Comparison of ENCODE assay signal across 8 mouse cellular contexts in the genomic region with DNA sequence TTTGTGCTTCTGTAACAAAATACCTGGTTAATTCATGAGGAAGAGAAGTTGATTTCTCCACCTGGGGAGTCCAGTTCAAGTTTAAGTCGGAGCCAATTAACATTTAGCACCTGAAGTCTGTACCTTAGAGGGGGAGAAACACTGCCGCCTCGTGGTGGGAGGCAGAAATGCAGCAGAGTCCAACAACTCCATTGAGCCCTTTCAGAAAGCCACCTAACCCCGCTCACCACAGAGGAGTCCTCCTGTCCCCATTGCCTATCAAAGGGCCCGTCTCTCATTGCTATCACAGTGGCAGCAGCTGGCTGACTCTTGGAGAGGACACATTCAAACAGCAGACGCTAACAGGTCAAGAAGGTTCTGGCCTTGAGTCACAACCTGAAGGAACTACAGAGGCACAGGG. TPM values are rescaled to one million over a fixed set of nuclear protein-coding genes. Genes with fewer than 3 reads are reported as not detected.
A peak's percentile ranks its signal among the peaks of the same experiment; 100 is the strongest.
DNase-seq lines count a peak whose midpoint lies in the region; ATAC-seq lines count a peak whose summit lies in the region.

No protein-coding gene starts in this region.

- intact Hi-C loops in heart, postnatal 36 days (cut with DNase I), result loop anchor here (2.0 kb wide), 1 partner anchor 354 kb away; no protein-coding TSS in a partner anchor

- H3K4me1 ChIP-seq in forebrain, embryonic 10.5 days, result no peaks in the 10 kb centered on the region
- H3K4me1 ChIP-seq in forebrain, embryonic 16.5 days (replicated peaks; ENCODE audit: control insufficient read depth, insufficient read depth, low read length), result no peaks in the 10 kb centered on the region
- H3K4me1 ChIP-seq in neural tube, embryonic 15.5 days, result no peaks in the 10 kb centered on the region

- H3K9ac ChIP-seq in forebrain, embryonic 16.5 days (replicated peaks; ENCODE audit: low read depth, low read length), result no peak overlapping the region
- no peak overlapping the region for H3K9ac ChIP-seq in neural tube, embryonic 15.5 days (replicated peaks)

- no peak overlapping the region for H3K4me2 ChIP-seq in forebrain, embryonic 16.5 days (ENCODE audit: low read length)
- no peak overlapping the region for H3K4me2 ChIP-seq in neural tube, embryonic 15.5 days

- no peaks in the 10 kb centered on the region for H3K27me3 ChIP-seq in forebrain, embryonic 10.5 days (ENCODE audit: poor library complexity, severe bottlenecking)
- H3K27me3 ChIP-seq in forebrain, embryonic 16.5 days (replicated peaks; ENCODE audit: control insufficient read depth, insufficient read depth, low read length), result no peaks in the 10 kb centered on the region
- H3K27me3 ChIP-seq in neural tube, embryonic 15.5 days (replicated peaks), result no peaks in the 10 kb centered on the region

- H3K27ac ChIP-seq in forebrain, embryonic 10.5 days, result no peak overlapping the region
- no peak overlapping the region for H3K27ac ChIP-seq in forebrain, embryonic 16.5 days (ENCODE audit: low read length)
- no peak overlapping the region for H3K27ac ChIP-seq in neural tube, embryonic 15.5 days (replicated peaks)

- H3K4me3 ChIP-seq in forebrain, embryonic 10.5 days, result no peak overlapping the region
- H3K4me3 ChIP-seq in forebrain, embryonic 16.5 days (replicated peaks; ENCODE audit: low read length), result no peak overlapping the region
- H3K4me3 ChIP-seq in neural tube, embryonic 15.5 days (replicated peaks), result no peak overlapping the region

- peak; percentile 21 for DNase-seq in forebrain, embryonic 10.5 days (ENCODE audit: extremely low spot score, low spot score)
- peak; percentile 23 for DNase-seq in neural tube, embryonic 10.5 days (ENCODE audit: extremely low spot score, low spot score)
- peak; percentile 41 for DNase-seq in c-Kit-positive CD71-positive TER-119-positive erythroid progenitor cells, embryonic 14.5 days (ENCODE audit: low spot score)
- peak; percentile 51 to 74 for DNase-seq in heart, postnatal 36 days
- peak; percentile 57 for DNase-seq in lung, postnatal 25 days (ENCODE audit: low spot score)
- DNase-seq in thymus, adult 18-20 months, result peak; percentile 21 to 33

- no peaks in the 10 kb centered on the region for H3K36me3 ChIP-seq in forebrain, embryonic 10.5 days (replicated peaks)
- H3K36me3 ChIP-seq in forebrain, embryonic 16.5 days (ENCODE audit: control insufficient read depth, insufficient read depth), result no peaks in the 10 kb centered on the region
- H3K36me3 ChIP-seq in neural tube, embryonic 15.5 days, result no peaks in the 10 kb centered on the region

- no peaks in the 10 kb centered on the region for H3K9me3 ChIP-seq in forebrain, embryonic 10.5 days
- H3K9me3 ChIP-seq in forebrain, embryonic 16.5 days (ENCODE audit: control insufficient read depth, low read length), result no peaks in the 10 kb centered on the region
- no peaks in the 10 kb centered on the region for H3K9me3 ChIP-seq in neural tube, embryonic 15.5 days (replicated peaks)

- ATAC-seq in forebrain, embryonic 16.5 days, result no peak
- no peak for ATAC-seq in neural tube, embryonic 15.5 days (ENCODE audit: low FRiP score)

- WGBS in forebrain, embryonic 10.5 days, result 27% methylated on average over 6 of the region's 6 CpGs
- 21% methylated on average over 6 of the region's 6 CpGs for WGBS in forebrain, embryonic 16.5 days
- 27% methylated on average over 6 of the region's 6 CpGs for WGBS in neural tube, embryonic 15.5 days

RNA-seq across cellular contexts. Expression of gene Ifi27l2b, which starts 37.5 kb away (rescaled TPM):
- polyA plus RNA-seq in forebrain, embryonic 10.5 days (2016; fragmentation: Nextera tagmentation; extraction: Ambion mirVana), result not detected in 2 replicates
- not detected in 2 replicates for polyA plus RNA-seq in forebrain, embryonic 16.5 days (2015; fragmentation: Nextera tagmentation; extraction: Ambion mirVana)
- polyA plus RNA-seq in neural tube, embryonic 15.5 days (2015; fragmentation: Nextera tagmentation; extraction: Ambion mirVana), result 0.88 TPM in 1 of 2 replicates, not detected in the other
- total RNA-seq in heart, postnatal 36 days (2021), result not detected

RNA-seq across cellular contexts. Expression of gene Ppp4r4, which starts 37.6 kb away (rescaled TPM):
- 2.8 and 3.3 TPM in 2 replicates for polyA plus RNA-seq in forebrain, embryonic 10.5 days (2016; fragmentation: Nextera tagmentation; extraction: Ambion mirVana)
- polyA plus RNA-seq in forebrain, embryonic 16.5 days (2015; fragmentation: Nextera tagmentation; extraction: Ambion mirVana), result 1.7 and 2.4 TPM in 2 replicates
- polyA plus RNA-seq in neural tube, embryonic 15.5 days (2015; fragmentation: Nextera tagmentation; extraction: Ambion mirVana), result 2.8 and 3.2 TPM in 2 replicates
- under 1 TPM; 0.33 to 0.53 TPM for total RNA-seq in heart, postnatal 36 days (2021)

RNA-seq across cellular contexts. Expression of gene Ifi27l2a, which starts 51.0 kb away (rescaled TPM):
- 0.71 and 0.90 TPM in 2 replicates for polyA plus RNA-seq in forebrain, embryonic 10.5 days (2016; fragmentation: Nextera tagmentation; extraction: Ambion mirVana)
- polyA plus RNA-seq in forebrain, embryonic 16.5 days (2015; fragmentation: Nextera tagmentation; extraction: Ambion mirVana), result 1.2 and 1.9 TPM in 2 replicates
- polyA plus RNA-seq in neural tube, embryonic 15.5 days (2015; fragmentation: Nextera tagmentation; extraction: Ambion mirVana), result 7.5 and 16.4 TPM in 2 replicates
- 10 to 100 TPM; 43.8 to 98.9 TPM for total RNA-seq in heart, postnatal 36 days (2021)
